Mouse (Mus musculus) hindlimb bud, embryonic 11.5 days (tissue): Measurements from ENCODE around the gene Actl9.
A peak's percentile ranks its signal among the peaks of the same experiment; 100 is the strongest.

Source experiments
- DNase-seq: peaks from one replicate; pipeline ENCODE4 v3.0.0-alpha.2; 2012; ENCODE audit warnings: low read depth, low spot score; ENCODE audit errors: extremely low spot score

The Actl9 gene

DNA sequence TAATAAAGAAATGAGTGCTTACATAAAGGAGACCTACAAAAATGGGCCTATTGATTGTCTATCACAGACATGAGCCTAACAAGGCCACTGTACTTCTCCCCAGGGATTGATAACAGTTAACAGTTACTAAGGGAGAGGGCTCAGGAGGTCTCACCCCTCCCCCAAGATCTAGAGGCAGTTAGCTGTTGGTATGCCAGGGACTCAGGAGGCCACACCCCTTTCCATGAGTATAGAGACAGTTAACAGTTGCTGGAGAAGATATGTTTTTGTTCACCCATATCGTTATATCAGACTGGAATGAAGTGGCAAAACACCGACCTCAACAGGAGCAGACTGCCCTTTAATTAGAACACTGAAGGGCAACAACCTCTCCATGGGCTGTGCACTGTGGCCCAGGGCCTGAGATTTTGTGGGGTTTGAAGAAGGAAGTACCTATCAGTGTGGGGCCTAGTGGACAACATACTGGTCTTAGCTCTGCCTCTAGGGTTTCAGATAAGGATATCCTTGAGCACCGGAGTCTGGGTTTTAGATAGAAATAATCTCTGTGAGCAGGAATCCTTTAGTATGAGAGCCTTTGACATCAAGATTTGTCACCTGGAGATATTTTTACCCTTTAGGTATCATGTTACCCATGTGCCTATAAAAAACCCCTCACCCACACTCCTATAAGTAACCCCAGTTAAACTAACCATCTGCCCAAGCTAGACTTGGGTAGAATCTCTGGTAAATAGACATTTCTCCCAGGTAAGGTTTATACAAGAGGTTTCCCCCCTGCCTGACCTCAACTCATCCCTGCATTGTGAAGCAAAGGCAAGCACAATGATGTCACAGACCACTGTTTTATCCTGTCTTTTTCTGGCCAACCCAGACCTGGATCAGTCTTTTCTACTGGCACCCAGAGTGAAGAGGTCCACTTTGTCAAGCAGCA lies at the start of gene Actl9:
TSS of gene Actl9 (plus strand) at position 878 of the 928 bp plus-strand sequence.
- DNase-seq: no peak

GRCm38 (mm10) chr17:33385705-33386104 lies 47.0 kb upstream of the Actl9 start:
- no peak for DNase-seq

GRCm38 (mm10) chr17:33392271-33392670 lies 40.4 kb upstream of the Actl9 start:
- no peak for DNase-seq

DNA sequence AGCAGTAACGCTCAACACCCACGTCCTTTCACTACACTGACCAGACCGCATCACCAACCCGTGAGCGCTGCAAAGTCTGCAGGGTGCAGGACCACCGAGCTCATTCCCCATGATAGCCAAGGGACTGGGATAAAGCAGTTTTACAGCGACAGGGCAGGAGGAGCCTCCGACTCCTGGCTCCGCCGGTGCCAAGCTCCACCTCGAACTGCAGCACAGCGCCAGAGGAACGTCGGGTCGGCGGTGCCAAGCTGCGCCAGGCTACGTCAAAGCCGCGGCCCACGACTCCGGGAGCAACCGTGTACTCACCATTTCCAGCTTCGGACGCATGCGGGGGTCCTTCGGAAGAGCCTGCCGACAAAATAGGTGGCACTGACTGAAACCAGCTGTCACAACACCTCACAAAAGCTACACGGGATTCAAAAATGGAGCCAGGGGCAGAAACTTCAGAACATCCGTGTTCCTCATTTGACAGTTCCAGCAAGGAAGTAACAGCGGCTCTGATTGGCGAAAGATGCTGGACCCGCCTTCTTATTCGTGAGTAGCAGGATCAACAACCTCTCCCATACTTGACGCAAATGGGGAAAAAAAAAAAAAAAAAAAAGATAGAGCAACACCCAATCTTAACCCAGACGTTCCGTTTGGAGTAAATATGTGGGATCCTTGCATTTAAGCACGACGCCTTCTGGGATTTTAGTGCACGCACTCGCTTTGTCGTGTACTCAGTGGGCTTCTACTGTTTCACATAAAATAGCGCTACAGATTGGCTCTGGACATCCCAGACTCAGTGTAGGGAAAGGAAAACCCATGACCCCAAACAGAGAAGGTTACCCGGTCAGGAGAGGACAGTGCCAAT lies 38.3 kb upstream of the Actl9 start, which contains the start of gene Zfp101:
TSS of gene Zfp101 (minus strand) at position 460 of the 853 bp plus-strand sequence.
- peak; percentile 93 for DNase-seq

GRCm38 (mm10) chr17:33439148-33439547 lies 6.5 kb downstream of the Actl9 start:
- peak; percentile 66 for DNase-seq

- DNase-seq: no peak
Observed at GRCm38 (mm10) chr17:33439922-33440321, 7.2 kb downstream of the Actl9 start.

- DNase-seq: no peak
Observed at GRCm38 (mm10) chr17:33441159-33441558, 8.5 kb downstream of the Actl9 start.

GRCm38 (mm10) chr17:33456631-33457030 lies 23.9 kb downstream of the Actl9 start:
- no peak for DNase-seq

DNA sequence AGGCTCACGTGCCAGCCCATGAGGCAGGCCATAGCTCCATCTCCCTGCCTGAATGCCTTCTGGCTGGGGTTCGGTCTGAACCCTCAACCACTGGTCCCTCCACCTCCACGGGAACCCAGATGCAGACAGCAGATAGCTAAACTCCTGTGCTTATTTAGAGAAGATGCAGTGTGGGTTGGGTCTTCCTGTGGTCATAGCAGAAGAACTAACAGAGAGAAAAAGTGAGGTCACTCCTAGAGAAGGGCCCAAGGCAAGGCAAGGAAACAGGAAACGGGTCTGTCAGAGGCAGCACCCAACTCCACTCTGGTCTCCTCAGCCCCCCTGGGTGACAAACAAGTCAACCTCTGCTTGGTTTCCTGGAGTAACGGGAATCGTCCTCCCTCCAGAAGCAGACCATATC lies 38.5 kb downstream of the Actl9 start:
- no peak for DNase-seq
